Mouse (Mus musculus) C2C12 (cell line): Measurements from ENCODE around the gene Ap5b1.

Source experiments
- CTCF ChIP-seq: IDR thresholded peaks from one replicate; pipeline ENCODE4 v1.5.1; 2011; ENCODE audit not compliant: control insufficient read depth, insufficient read depth, insufficient read length
- MAX ChIP-seq: IDR thresholded peaks from one replicate; pipeline ENCODE4 v1.6.1; 2011; ENCODE audit warnings: mild to moderate bottlenecking, control low read depth
- USF1 ChIP-seq: IDR thresholded peaks from one replicate; pipeline ENCODE4 v1.6.1; 2011; ENCODE audit warnings: low read depth, mild to moderate bottlenecking, control low read depth, moderate library complexity

DNA sequence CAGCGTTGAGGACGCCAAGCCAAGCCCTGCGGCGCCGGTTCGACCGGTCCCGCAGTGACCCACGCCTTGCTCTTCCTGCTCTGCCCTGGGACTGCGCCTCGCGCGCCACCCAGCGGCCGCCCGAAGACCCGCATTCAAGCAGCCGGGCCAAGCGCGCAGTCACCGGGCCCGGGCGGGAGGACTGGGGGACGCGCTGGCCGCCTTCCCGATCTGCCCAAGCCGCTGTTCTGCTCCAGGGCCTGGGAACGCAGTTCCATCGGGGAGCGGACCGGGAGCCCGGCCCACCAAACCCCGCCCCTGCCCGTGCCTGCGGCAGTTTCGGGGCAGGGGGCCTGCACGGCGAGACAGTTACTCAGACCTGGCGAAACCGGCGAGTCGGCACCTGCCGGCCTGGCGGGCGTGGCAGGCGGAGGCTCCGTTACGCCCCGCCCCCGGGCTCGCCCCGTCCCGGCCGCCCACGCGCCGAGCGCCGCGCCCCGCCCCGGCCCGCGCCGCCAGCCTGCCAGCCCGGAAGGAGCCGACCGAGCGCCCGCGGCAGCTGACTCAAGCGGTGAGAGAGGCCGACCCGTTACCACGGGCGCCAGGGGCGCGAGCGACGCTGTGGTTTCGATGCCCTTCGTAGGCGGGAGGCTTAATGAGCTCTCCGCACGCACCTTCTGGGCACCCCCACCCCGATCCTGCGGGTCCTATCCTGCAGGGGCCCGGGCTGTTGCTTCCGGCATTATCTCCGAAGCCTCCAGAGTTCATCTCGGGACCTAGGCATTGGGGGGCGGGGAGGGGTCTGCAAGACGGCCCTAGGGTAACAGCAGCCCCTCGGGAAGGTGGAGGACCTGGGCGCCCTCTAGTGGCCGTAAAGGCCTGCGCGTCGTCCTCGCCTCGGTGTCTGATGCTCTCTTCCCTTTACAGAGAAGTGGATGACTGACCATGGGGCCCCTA, at the start of gene Ap5b1:
- TF ChIP-seq CTCF (peak; percentile 96), USF1 (no peak), MAX (no peak)
